Mouse (Mus musculus) liver, embryonic 18 days (tissue): ENCODE measurements around the gene Chpf. TPM values are rescaled to one million over a fixed set of nuclear protein-coding genes. Genes with fewer than 3 reads are reported as not detected.

Source experiments
- polyA plus RNA-seq: library from polyadenylated mRNA; depleted of rRNA; stranded (reverse); fragments of >200 nt; gene quantifications from 2 replicates; pipeline ENCODE4 v1.2.3, GENCODE M21; 2012; rRNA removed

Gene Chpf
- 3.7 and 4.1 TPM in 2 replicates for polyA plus RNA-seq

GRCm38 (mm10) chr1:75478916-75479634, at the start of gene Chpf, which contains the start of gene Tmem198:
Chpf (minus strand) TSS chr1:75479307.
Tmem198 (plus strand) TSS chr1:75479532.

GRCm38 (mm10) chr1:75521321-75522031, 42.4 kb upstream of the Chpf start, which contains the start of gene Stk11ip:
Stk11ip (plus strand) TSS chr1:75521529.

GRCm38 (mm10) chr1:75507006-75507405, 27.9 kb upstream of the Chpf start, which contains the start of gene Inha:
Inha (plus strand) TSS chr1:75507077.

GRCm38 (mm10) chr1:75505956-75506831, 27.1 kb upstream of the Chpf start, which contains the start of gene Obsl1:
Obsl1 (minus strand) TSS chr1:75506452.

GRCm38 (mm10) chr1:75450314-75451005, 28.6 kb downstream of the Chpf start, which contains the start of gene Asic4:
Asic4 (plus strand) TSS chr1:75450436.

GRCm38 (mm10) chr1:75435475-75436328, 43.4 kb downstream of the Chpf start, which contains the start of gene Gmppa:
Gmppa (plus strand) TSS chr1:75435930.

Other genes starting within 250 kb of the Chpf start
- gene A630095N17Rik, start 247.2 kb downstream of the Chpf start, polyA plus RNA-seq, result not detected in 2 replicates
- gene Dnajb2, start 242.9 kb downstream of the Chpf start, polyA plus RNA-seq, result 20.3 and 23.9 TPM in 2 replicates
- 0.10 TPM in 2 replicates for gene Ptprn, start 214.8 kb downstream of the Chpf start, polyA plus RNA-seq
- not detected in 2 replicates for gene Resp18, start 200.9 kb downstream of the Chpf start, polyA plus RNA-seq
- 61.8 and 63.4 TPM in 2 replicates for gene Dnpep, start 161.3 kb downstream of the Chpf start, polyA plus RNA-seq
- gene Des, start 119.0 kb downstream of the Chpf start, polyA plus RNA-seq, result 2.0 and 2.2 TPM in 2 replicates
- gene Speg, start 104.0 kb downstream of the Chpf start, polyA plus RNA-seq, result 4.9 and 6.9 TPM in 2 replicates
- 38.7 and 42.0 TPM in 2 replicates for gene Gmppa, start 43.4 kb downstream of the Chpf start, polyA plus RNA-seq
- gene Asic4, start 28.9 kb downstream of the Chpf start, polyA plus RNA-seq, result 0.01 and 0.03 TPM in 2 replicates
- gene Tmem198, start 225 bp upstream of the Chpf start, polyA plus RNA-seq, result 0.10 TPM in 2 replicates
- gene Obsl1, start 27.1 kb upstream of the Chpf start, polyA plus RNA-seq, result 10.4 and 12.4 TPM in 2 replicates
- 1.8 and 2.0 TPM in 2 replicates for gene Inha, start 27.8 kb upstream of the Chpf start, polyA plus RNA-seq
- gene Stk11ip, start 42.2 kb upstream of the Chpf start, polyA plus RNA-seq, result 4.9 and 5.3 TPM in 2 replicates
- gene Slc4a3, start 67.0 kb upstream of the Chpf start, polyA plus RNA-seq, result 1.9 TPM in 2 replicates